Mouse (Mus musculus): ENCODE data around the gene Dkkl1.

GRCm38 (mm10) chr7:45224826-45225225 is 12.9 kb upstream of the Dkkl1 start:
- TF ChIP-seq CTCF (IDR thresholded peaks at IDR 0.05; ENCODE audit: control insufficient read depth, insufficient read depth, insufficient replicate concordance, low read depth, low read length), result no peak
- no peak for TF ChIP-seq POLR2A (IDR thresholded peaks at IDR 0.05; ENCODE audit: control insufficient read depth, low read depth, low read length)
